Mouse (Mus musculus) thymus, postnatal 36 days (tissue): ENCODE measurements around the gene Pomgnt1.
A peak's percentile ranks its signal among the peaks of the same experiment; 100 is the strongest.

Experiments
- DNase-seq, 2 experiments: peaks; one replicate each; pipeline ENCODE4 v3.0.0; 2022; ENCODE audit warnings: mixed read lengths in 2 of 2

The Pomgnt1 gene

DNA sequence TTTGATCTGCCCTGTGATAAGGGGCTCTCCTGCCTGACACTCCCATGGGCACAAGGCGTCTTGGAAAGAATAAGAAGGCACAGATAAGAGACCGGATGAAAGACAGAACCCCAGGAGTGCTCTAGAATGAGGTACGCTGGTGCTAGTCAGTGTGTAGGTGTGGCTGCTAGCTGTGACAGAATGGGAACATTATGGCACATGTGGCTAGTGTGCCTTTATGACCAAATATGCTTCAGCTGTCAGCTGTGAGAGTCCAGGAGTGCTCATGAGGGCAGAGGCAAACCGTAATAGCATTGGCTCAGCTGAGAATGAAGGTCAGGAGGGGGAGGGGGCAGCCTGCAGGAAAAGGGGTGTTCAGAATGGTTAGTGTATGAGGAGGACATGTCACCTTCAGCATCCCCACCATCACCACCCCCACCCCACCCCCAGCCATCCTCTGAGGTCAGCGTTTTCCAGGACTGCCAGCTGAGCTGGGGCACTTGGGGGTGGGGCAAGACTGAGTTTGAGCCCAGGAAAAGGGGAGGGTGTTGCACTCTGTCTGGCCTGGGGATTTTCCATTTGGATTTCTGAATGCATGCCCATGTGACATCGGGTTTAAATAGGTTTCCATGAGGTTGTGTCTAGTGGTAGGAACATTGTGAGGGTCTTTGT, 51.0 kb downstream of the Pomgnt1 start:
- DNase-seq: no peak

GRCm38 (mm10) chr4:116175136-116175535, 51.5 kb downstream of the Pomgnt1 start:
- DNase-seq: no peak

- DNase-seq: no peak
Observed at GRCm38 (mm10) chr4:116175711-116176542, 52.3 kb downstream of the Pomgnt1 start.

DNA sequence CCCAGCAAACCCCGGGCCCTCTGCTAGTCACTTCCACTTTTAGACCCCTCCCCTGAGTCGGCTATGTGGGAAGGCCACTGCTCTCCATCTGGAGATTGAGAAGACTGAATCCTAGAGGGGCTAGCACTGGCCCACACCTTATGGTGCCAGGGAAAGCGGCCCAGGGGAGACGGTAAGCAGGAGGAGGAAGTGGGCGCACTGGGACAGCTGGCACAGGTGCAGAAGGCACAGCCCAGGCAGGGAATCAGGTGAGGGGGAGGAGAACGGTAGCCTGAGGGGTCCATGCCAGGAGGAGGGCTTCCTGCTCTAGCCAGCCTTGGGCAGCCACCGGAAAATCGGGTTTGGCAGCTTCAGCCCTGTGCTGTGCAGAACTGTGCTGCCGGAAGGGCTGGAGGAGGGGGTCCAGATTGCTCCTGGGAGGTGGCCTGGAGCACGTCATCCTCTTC, 52.9 kb downstream of the Pomgnt1 start:
- peak; percentile 58 to 73 for DNase-seq

- DNase-seq: no peak
Observed at GRCm38 (mm10) chr4:116177140-116177539, 53.5 kb downstream of the Pomgnt1 start.

DNA sequence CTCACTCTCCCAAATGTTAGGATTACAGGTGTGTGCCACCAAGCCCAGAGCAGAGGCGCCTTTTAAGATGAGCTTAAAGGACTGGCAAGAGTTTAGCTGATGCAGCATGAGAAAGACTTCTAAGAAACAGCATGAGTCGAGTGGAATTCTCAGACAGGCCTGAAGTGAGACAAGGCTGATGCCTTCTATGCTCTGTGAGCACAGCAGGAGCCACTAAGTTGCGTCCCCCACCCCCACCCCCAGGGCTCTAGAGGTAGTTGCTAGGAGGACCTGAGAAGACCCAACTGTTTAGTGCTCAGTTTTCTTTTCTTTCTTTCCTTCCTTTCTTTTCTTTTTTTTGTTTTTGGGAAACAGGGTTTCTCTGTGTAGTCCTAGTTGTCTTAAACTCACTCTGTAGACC, 58.4 kb downstream of the Pomgnt1 start:
- DNase-seq: no peak

GRCm38 (mm10) chr4:116182745-116183144, 59.1 kb downstream of the Pomgnt1 start:
- no peak for DNase-seq

- no peak for DNase-seq
Observed at GRCm38 (mm10) chr4:116185083-116185482, 61.4 kb downstream of the Pomgnt1 start.

DNA sequence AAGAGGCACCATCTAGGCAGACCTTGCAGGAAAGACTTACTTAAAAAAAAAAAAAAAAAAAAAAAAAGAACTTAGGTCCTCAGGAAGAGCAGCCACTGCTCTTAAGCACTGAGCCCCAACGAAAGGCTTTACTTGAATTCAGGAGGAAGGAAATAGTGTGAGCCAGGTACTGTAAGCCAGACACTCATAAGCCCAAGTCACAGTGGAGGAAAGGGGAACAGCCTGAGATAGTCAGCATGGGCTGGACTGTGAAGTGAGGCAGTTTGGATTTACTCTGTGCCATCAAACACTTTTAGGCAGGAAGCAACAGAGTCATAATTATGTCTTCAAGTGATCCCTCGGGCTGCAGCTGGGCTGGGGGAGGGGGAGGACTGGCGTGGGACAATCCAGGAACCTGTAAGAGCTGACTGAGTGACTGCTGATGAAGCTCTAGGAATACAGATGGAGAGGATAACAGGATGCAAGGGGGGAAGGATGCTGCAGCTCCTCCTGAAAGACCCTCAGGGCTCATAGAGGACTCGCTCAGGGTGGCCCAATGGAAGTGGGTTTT, 68.7 kb downstream of the Pomgnt1 start:
- DNase-seq: no peak

DNA sequence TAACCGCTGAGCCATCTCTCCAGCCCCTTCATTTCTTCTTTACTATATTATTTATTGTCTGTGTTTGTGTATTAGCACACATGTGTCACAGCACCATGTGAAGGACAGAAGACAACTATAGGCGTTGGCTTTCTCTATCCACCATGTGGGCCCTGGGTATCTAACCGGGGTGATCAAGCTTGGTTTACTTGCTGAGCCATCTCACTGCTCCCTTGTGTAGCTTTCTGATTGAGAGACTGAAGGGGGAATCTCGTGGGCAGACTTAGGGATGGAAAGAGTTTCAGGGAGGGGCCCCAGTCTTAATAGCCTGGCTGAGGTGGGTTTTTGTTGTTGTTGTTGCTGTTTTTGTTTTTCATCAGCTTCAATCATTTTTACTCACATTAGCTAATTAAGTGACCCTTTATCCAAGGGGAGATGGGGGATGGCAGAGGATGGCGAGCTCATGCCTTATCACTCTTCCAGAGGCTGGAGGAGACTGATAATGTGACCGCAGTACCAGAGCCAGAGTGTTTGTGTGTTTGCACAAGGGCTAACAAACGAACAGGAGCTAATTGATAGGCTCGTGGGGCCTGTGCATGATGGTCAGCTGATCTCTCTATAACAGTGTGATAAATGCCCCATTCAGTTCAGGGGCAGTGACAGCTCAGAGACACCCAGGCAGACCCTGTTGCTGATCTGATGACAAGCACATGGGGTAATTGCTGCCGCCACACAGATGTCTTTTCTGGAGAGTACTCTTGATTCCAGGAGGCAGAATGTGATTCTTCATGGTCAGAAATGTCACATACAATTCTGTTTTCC, 70.1 kb downstream of the Pomgnt1 start:
- no peak for DNase-seq

- DNase-seq: peak; percentile 23 to 24
Observed at GRCm38 (mm10) chr4:116198422-116198821, 74.8 kb downstream of the Pomgnt1 start.

DNA sequence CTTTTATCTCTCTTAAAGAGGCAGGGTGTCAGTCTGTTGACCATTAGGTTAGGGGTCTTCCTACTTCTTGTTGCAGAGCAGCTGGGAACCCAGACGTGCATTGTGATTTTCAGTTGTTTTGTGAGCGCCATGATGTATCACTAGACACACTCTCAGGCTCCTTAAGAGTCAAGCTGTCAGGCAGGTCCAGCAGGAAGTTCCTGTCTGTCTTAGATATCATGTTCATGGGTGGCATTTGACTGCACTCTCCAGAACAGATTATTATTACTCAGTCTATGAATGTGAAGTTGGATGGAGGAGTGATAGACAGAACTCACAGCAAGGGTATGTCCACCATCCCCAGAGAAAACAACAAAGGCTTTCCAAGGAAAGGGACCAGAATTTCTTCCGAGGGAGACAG, 80.8 kb downstream of the Pomgnt1 start:
- DNase-seq: no peak

GRCm38 (mm10) chr4:116206531-116206930, 82.9 kb downstream of the Pomgnt1 start:
- DNase-seq: no peak

DNA sequence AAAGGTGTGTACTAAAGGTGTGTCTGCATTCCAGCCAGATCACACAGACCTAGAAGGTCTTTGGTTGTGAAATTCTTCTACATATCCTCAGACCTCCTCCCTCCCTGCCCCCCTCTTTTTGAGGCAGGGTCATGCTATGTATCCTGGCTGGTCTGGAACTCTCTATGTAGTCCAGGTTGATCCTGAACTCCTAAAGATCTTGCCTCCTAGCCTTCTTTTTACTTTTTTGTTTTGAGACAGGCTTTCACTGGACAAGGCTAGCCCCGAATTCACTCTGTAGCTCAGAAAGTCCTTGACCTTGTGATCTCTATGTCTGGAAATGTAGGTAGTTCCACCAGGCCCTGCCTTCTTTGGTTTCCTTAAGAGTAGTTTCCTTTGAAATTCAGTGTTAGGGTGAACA, 85.3 kb downstream of the Pomgnt1 start:
- DNase-seq: no peak
